Mouse (Mus musculus) midbrain, embryonic 16.5 days (tissue): ENCODE results near the gene Klk1. TPM values are rescaled to one million over a fixed set of nuclear protein-coding genes. Genes with fewer than 3 reads are reported as not detected.
"Not testable (repeated sequence)": the region's sequence is repeated elsewhere in the genome, so short reads cannot be mapped to it uniquely, and the experiment has no call there.

ENCODE experiments used
- ATAC-seq: fragments of 200-750 bp; cut with Nextera tagmentation; 2 replicates; pipeline ENCODE4 v1.8.0; 2017; ENCODE audit warnings: moderate TSS enrichment
- H3K27ac ChIP-seq: fragments of 300-500 bp; sonication (generic); 2 replicates; pipeline ENCODE4 v1.5.1; 2014; ENCODE audit warnings: mild to moderate bottlenecking, low read length, mixed read lengths
- H3K27me3 ChIP-seq: fragments of 300-500 bp; sonication (generic); 2 replicates; pipeline ENCODE4 v1.6.1; 2014; ENCODE audit warnings: low read depth, low read length, mixed read lengths; ENCODE audit not compliant: control insufficient read depth, insufficient read depth
- H3K36me3 ChIP-seq: fragments of 300-500 bp; sonication (generic); 2 replicates; pipeline ENCODE4 v1.6.1; 2014; ENCODE audit warnings: mild to moderate bottlenecking, low read length, moderate library complexity, mixed read lengths; ENCODE audit not compliant: control insufficient read depth, insufficient read depth
- H3K4me1 ChIP-seq: fragments of 300-500 bp; sonication (generic); 2 replicates; pipeline ENCODE4 v1.6.1; 2014; ENCODE audit warnings: mild to moderate bottlenecking, low read length, mixed read lengths; ENCODE audit not compliant: control insufficient read depth, insufficient read depth
- H3K4me2 ChIP-seq: fragments of 300-500 bp; sonication (generic); 2 replicates; pipeline ENCODE4 v1.6.1; 2014; ENCODE audit warnings: mild to moderate bottlenecking, low read length, mixed read lengths
- H3K4me3 ChIP-seq: fragments of 300-500 bp; sonication (generic); 2 replicates; pipeline ENCODE4 v1.5.1; 2014; ENCODE audit warnings: low read depth, mild to moderate bottlenecking, low read length, moderate library complexity, mixed read lengths
- H3K9ac ChIP-seq: fragments of 300-500 bp; sonication (generic); 2 replicates; pipeline ENCODE4 v1.6.1; 2014; ENCODE audit warnings: low read depth, low read length, mixed read lengths
- H3K9me3 ChIP-seq: fragments of 300-500 bp; sonication (generic); replicated peaks from 2 replicates; pipeline ENCODE4 v1.6.1; 2014; ENCODE audit warnings: mild to moderate bottlenecking, low read length, mixed read lengths; ENCODE audit not compliant: control insufficient read depth, poor library complexity, severe bottlenecking
- WGBS: fragments of 180-500 bp; shearing (Covaris S2); extraction: QIAGEN DNeasy Blood & Tissue Kit; methylation state at CpG from one replicate; pipeline ENCODE4 v1.1.7; 2014; 5-methylcytosine and 5-hydroxymethylcytosine counted together
- polyA plus RNA-seq: library from polyadenylated mRNA; unstranded; fragments of >200 nt; fragmentation: Nextera tagmentation; extraction: Ambion mirVana; gene quantifications from 2 replicates; pipeline ENCODE4 v1.2.1, GENCODE M21; 2015

Gene Klk1
- polyA plus RNA-seq, result not detected in 2 replicates

DNA sequence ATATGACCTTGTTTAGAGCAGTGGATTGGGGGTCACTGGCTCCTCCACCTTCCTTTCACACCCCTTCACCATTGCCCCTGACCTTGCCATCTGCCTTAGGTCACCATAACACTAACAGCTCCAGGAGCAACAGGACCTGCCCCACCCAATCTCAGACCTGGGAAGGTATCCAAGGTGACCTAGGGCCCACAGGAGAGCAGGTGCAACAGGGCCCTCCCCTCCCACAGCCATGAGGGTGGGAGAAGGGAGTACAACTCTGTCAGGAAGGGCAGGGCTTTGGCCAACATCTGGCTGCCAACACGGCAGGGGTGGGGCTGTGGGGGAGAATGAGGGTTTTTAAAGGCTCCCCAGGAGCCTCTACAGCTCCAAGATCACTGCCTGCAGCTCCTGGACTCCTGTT lies at the start of gene Klk1:
TSS of gene Klk1 (plus strand) at position 285 of the 400 bp plus-strand sequence.
- Histone ChIP-seq H3K36me3 (no peaks in the 10 kb centered on the region), H3K4me3 (no peak within 1 kb of the TSS), H3K27me3 (no peaks in the 10 kb centered on the region), H3K4me2 (no peak within 1 kb of the TSS), H3K4me1 (no peaks in the 10 kb centered on the region), H3K27ac (no peak within 1 kb of the TSS), H3K9ac (no peak within 1 kb of the TSS), H3K9me3 (no peaks in the 10 kb centered on the region)
- WGBS, result 50% methylated on average over 1 of the region's 1 CpGs
- no peak for ATAC-seq

DNA sequence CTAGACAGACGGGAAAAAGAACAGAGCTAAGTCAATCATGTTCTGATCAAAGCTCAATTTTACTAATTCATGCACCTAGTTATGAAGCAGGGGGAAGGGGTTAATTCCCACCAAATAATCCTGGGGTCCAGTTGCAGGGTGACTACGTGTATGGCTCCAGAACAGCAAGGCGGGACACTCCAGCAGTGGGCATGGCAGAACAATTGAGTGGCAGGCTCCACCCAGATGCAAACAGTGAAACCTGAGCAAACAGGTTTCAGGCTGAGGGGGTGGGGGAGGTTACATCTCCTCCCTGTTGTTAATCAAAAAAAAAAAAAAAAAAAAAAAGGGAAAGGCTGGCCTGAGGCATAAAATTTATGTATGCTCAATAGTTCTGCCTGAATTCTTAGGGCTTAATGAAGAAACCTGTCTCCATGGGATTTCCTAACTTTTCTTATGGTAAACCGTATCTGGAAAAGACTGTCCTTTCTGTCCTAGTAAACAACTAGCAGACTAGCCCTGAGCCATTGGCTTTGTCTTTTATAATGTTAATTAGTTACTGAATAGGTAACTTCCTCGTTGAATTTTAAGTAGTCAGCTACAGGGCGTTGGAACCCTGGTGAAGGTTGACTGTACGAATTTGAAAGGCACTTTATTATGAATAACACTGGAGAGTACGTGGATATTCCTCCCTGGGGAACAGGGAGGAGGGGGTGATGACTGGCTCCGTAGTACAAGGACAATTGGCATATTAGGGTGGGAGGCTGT lies 45.7 kb upstream of the Klk1 start:
- Histone ChIP-seq H3K4me1 (no peaks in the 10 kb centered on the region), H3K27ac (no peak overlapping the region), H3K4me2 (no peak overlapping the region), H3K9ac (no peak overlapping the region), H3K27me3 (no peaks in the 10 kb centered on the region), H3K9me3 (no peaks in the 10 kb centered on the region), H3K36me3 (no peaks in the 10 kb centered on the region), H3K4me3 (no peak overlapping the region)
- no peak for ATAC-seq
- WGBS, result 45% methylated on average over 9 of the region's 9 CpGs

DNA sequence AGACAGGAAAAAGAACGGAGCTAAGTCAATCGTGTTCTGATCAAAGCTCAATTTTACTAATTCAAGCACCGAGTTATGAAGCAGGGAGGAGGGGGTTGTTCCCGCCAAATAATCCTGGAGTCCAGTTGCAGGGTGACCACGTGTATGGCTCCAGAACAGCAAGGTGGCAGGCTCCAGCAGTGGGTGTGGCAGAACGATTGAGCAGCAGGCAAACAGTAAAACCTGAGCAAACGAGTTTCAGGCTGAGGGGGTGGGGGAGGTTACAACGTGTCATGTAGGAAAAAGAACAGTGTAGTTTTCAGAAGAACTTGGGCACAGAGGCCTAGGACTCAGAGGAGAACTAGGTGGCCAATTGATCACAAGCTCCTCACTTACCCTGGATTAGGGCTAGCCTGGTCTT lies 38.6 kb upstream of the Klk1 start:
- H3K27me3 ChIP-seq, H3K9me3 ChIP-seq, H3K4me1 ChIP-seq, H3K9ac ChIP-seq, ATAC-seq, H3K4me3 ChIP-seq, H3K27ac ChIP-seq, H3K4me2 ChIP-seq, H3K36me3 ChIP-seq: not testable (repeated sequence)
- 74% methylated on average over 8 of the region's 8 CpGs for WGBS

DNA sequence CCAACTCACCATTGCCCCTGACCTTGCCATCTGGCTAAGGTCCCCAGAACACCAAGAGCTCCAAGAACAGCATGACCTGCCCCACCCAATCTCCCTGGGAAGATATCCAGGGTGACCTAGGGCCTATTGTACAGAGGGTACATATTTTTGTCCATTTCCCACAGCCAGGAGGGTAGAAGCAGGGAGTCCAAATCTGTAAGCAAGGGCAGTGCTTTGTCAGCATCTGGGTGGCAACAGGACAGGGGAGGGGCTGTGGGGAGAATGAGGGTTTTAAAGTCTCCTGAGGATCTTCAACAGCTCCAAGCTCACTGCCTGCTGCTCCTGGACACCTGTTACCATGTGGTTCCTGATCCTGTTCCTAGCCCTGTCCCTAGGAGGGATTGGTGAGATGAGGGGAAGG lies 37.2 kb upstream of the Klk1 start, which contains the start of gene Klk1b24:
TSS of gene Klk1b24 (plus strand) at position 301 of the 400 bp plus-strand sequence.
- not testable (repeated sequence) for H3K9ac ChIP-seq, H3K36me3 ChIP-seq, H3K4me1 ChIP-seq, H3K27ac ChIP-seq, H3K9me3 ChIP-seq, H3K27me3 ChIP-seq, H3K4me3 ChIP-seq, H3K4me2 ChIP-seq, ATAC-seq

DNA sequence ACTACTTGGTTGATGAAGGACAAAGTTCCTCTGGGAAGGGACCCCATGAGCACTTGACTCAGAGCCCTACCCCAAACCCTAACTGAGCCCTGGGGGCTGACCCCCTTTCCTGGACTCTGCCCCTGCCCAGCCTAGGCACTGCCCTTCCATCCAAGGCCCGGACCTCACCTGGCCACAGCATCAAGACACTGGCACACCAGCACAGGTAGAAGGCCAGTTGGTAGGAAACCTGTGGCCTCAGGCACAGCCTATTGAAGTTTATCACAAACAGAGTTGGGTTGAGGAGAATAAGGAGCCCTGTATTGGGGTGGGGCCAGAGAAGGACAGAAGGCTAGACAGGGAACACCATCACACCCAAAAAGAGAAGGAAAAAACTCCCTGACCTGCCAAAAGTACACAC lies 31.7 kb upstream of the Klk1 start:
- not testable (repeated sequence) for H3K4me2 ChIP-seq, ATAC-seq, H3K4me3 ChIP-seq, H3K36me3 ChIP-seq, H3K27me3 ChIP-seq, H3K27ac ChIP-seq, H3K9ac ChIP-seq, H3K4me1 ChIP-seq, H3K9me3 ChIP-seq
- 80% methylated on average over 1 of the region's 1 CpGs for WGBS

DNA sequence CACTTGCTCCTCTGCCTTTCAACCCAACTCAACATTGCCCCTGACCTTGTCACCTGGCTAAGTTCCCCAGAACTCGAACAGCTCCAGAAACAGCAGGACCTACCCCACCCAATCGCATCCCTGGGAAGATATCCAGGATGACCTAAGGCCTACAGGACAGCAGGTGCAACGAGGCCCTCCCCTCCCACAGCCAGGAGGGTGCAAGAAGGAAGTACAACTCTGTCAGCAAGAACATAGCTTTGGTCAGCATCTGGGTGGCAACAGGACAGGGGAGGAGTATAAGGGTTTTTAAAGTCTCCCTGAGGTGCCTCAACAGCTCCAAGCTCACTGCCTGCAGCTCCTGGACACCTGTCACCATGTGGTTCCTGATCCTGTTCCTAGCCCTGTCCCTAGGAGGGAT lies 27.3 kb upstream of the Klk1 start, which contains the start of gene Klk1b3:
TSS of gene Klk1b3 (plus strand) at position 301 of the 400 bp plus-strand sequence.
- no peaks in the 10 kb centered on the region for H3K9me3 ChIP-seq
- H3K9ac ChIP-seq, result no peak within 1 kb of the TSS
- no peak for ATAC-seq
- H3K4me1 ChIP-seq, result no peaks in the 10 kb centered on the region
- no peak within 1 kb of the TSS for H3K4me2 ChIP-seq
- H3K27ac ChIP-seq, result no peak within 1 kb of the TSS
- no peaks in the 10 kb centered on the region for H3K27me3 ChIP-seq
- no peaks in the 10 kb centered on the region for H3K36me3 ChIP-seq
- 62% methylated on average over 3 of the region's 3 CpGs for WGBS
- no peak within 1 kb of the TSS for H3K4me3 ChIP-seq

DNA sequence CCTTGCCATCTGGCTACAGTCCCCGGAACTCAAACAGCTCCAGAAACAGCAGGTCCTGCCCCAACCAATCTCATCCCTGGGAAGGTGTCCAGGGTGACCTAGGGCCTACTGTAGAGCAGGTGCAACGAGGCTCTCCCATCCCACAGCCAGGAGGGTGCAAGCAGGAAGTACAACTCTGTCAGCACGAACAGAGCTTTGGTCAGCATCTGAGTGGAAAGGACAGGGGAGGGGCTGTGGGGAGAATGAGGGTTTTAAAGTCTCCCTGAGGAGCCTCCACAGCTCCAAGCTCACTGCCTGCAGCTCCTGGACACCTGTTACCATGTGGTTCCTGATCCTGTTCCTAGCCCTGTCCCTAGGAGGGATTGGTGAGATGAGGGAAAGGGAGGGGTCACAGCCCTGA lies 18.0 kb upstream of the Klk1 start, which contains the start of gene Klk1b4:
TSS of gene Klk1b4 (plus strand) at position 301 of the 400 bp plus-strand sequence.
- not testable (repeated sequence) for H3K4me1 ChIP-seq, H3K9me3 ChIP-seq, ATAC-seq, H3K9ac ChIP-seq, H3K27ac ChIP-seq, H3K4me2 ChIP-seq, H3K4me3 ChIP-seq, H3K36me3 ChIP-seq, H3K27me3 ChIP-seq
- 56% methylated on average over 3 of the region's 3 CpGs for WGBS

DNA sequence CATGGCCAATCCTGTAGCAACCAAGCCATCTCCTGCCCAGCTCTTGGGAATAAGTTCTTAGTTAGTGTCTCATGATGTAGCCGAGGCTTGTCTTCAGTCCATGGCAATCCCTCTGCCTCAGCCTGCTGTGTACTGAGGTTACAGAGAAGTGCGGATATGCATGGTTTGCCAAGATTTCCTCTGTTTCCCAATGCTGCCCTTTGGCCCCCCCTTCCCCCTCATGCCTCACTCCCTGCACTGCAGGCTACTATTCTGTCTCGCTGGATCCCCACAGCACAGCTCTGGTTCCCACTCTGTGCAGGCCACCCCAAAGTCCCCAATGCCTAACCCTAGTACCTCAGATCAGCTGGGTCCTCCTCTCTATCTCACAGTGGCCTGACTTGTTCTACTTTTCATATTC lies 16.9 kb upstream of the Klk1 start:
- no peak overlapping the region for H3K27ac ChIP-seq
- H3K27me3 ChIP-seq, result no peaks in the 10 kb centered on the region
- WGBS, result 92% methylated on average over 3 of the region's 3 CpGs
- H3K4me2 ChIP-seq, result no peak overlapping the region
- H3K9ac ChIP-seq, result no peak overlapping the region
- no peak overlapping the region for H3K4me3 ChIP-seq
- no peaks in the 10 kb centered on the region for H3K36me3 ChIP-seq
- H3K4me1 ChIP-seq, result no peaks in the 10 kb centered on the region
- ATAC-seq, result no peak
- no peaks in the 10 kb centered on the region for H3K9me3 ChIP-seq

DNA sequence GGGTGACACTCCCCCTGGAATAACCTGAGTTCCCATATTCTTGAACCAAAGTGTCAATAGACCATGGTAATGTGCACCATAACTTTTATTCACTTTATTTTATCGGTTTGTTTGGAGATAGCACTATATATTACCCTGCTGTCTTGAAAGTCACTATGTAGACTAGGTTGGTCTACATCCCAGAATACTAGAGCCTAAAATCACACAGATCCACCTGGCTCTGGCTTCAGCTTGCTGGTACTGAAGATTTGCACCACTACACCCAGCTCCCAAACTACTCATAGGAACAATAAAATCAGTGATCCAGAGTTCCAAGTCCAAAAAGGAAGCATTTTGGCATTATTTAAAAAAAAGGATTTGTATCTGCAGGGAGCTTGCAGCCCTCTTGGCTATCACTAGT lies 9.5 kb upstream of the Klk1 start, which contains the start of gene Klk1b5:
TSS of gene Klk1b5 (plus strand) at position 301 of the 400 bp plus-strand sequence.
- Histone ChIP-seq H3K27ac (no peak within 1 kb of the TSS), H3K9ac (no peak within 1 kb of the TSS), H3K27me3 (no peaks in the 10 kb centered on the region), H3K36me3 (no peaks in the 10 kb centered on the region), H3K4me2 (no peak within 1 kb of the TSS), H3K4me3 (no peak within 1 kb of the TSS), H3K9me3 (no peaks in the 10 kb centered on the region), H3K4me1 (no peaks in the 10 kb centered on the region)
- no peak for ATAC-seq
- 93% methylated on average over 1 of the region's 1 CpGs for WGBS
